Mouse (Mus musculus): Measurements from ENCODE around the gene Shisa9.

The Shisa9 gene

GRCm38 (mm10) chr16:12072573-12072972 is 88.7 kb downstream of the Shisa9 start:
- DNase-seq (ENCODE audit: low read depth, low spot score), result no peak

DNA sequence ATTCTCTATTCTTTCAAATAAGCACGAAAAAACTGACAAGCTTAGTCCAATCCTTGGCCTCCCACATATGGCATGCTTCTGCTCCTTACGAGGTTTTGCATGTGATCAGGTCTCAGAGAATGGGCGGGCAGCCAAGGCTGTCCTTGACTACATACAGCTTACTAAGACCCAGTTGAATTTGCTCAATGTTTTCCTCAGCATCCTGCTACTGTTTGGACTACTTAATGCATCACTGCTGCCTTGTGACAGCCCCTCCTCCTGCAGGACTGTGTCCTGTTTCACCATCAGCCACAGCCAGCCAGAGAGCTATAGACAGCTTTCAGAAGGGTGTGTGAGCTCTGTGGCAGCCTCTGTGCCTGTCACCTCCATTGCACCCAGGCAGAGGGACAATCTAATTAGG is 92.4 kb downstream of the Shisa9 start:
- no peak for DNase-seq (ENCODE audit: low read depth, low spot score)

GRCm38 (mm10) chr16:12076700-12077099 is 92.8 kb downstream of the Shisa9 start:
- DNase-seq (ENCODE audit: low read depth, low spot score), result no peak

DNA sequence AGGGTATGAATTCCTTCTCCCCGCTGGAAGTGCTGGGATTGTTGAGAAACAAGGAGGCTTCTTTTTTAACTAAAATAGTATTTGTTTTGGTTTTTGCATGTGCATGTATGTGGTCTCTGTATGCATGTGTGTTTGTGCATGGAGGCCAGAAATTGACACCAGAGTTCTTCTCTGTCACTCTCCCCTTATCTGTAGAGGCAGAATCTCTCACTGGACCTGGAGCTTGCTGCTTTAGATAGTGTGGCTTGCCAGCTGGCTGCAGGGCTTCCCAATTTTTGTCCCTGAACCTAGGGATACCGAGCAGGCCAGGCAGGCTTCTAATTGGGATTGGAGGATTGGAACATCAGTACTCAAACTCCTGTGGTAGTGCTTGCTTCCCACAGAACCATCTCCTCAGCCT is 99.2 kb downstream of the Shisa9 start:
- no peak for DNase-seq (ENCODE audit: low read depth, low spot score)

- no peak for DNase-seq (ENCODE audit: low read depth, low spot score)
These were observed 106.8 kb downstream of the Shisa9 start for GRCm38 (mm10) chr16:12090604-12091235.

- DNase-seq (ENCODE audit: low read depth, low spot score), result no peak
These were observed 109.3 kb downstream of the Shisa9 start for GRCm38 (mm10) chr16:12093253-12093652.

DNA sequence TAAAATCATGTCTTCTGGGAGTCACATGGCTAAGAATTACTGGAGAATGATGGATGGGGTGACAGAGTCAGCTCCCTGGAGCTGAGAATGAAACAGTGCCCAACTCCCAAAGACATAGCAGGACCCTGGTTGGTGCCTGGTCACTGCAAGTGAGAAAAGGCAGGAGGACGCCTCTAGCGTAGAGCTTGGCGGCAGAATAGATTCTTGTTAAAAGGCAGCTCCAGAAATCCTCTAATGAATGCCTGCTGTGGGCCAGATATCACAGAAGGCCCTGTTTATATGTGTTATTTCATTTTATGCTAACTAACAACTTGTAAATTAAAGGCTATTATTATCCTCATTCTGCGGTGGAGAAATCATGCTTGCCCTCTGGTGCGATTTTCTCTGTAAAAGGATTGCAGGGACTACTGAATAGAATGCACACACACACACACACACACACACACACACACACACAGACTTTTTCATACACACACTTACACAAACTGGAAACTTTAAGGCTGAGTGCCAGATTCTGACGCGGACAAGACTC is 110.9 kb downstream of the Shisa9 start:
- DNase-seq (ENCODE audit: low read depth, low spot score), result no peak

DNA sequence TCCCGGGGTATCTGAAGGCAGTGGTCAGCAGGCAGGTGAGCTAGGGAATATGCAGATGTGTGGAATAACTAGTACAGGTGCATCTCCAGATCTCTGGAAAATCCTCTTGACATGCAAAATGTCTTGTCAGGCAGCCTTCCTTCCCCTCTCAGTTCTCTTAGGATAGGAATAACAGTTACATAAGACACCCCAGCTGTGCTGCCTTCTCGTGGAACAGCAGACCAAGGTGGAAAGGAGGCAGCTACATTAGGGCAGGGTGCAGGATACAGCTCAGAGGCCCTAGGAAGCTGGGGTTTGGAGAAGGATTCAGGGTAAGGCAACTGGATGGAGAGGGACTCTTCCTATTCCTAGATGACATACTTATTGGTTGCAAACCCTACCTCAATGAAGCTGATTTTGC is 111.5 kb downstream of the Shisa9 start:
- no peak for DNase-seq (ENCODE audit: low read depth, low spot score)

DNA sequence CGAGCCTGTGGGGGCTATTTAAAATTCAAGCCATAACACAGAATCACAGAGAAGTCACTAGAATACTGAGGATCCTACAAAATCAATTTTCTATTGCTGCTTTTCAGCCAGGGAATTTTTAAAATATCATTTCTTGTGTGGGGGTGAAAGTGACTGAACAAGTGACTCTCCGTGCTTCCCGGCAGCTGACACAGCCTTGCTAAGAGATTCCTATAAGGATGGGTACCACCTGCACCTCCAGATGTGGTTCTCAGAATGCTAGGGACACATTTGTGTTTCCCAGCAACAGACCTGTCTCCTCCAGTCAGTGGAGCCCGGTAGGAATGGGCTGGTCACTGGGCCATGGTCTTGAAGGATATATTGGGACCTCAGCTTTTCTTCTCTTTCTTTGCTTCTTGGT is 124.5 kb downstream of the Shisa9 start:
- DNase-seq (ENCODE audit: low read depth, low spot score), result no peak

GRCm38 (mm10) chr16:12110851-12111437 is 127.0 kb downstream of the Shisa9 start:
- DNase-seq (ENCODE audit: low read depth, low spot score), result no peak

GRCm38 (mm10) chr16:12114396-12114795 is 130.5 kb downstream of the Shisa9 start:
- no peak for DNase-seq (ENCODE audit: low read depth, low spot score)

- DNase-seq (ENCODE audit: low read depth, low spot score), result peak; percentile 52
These were observed 131.3 kb downstream of the Shisa9 start for GRCm38 (mm10) chr16:12115040-12115856.

GRCm38 (mm10) chr16:12116926-12117325 is 133.0 kb downstream of the Shisa9 start:
- no peak for DNase-seq (ENCODE audit: low read depth, low spot score)

GRCm38 (mm10) chr16:12119463-12119862 is 135.6 kb downstream of the Shisa9 start:
- no peak for DNase-seq (ENCODE audit: low read depth, low spot score)

GRCm38 (mm10) chr16:12129782-12130181 is 145.9 kb downstream of the Shisa9 start:
- DNase-seq (ENCODE audit: low read depth, low spot score), result no peak

DNA sequence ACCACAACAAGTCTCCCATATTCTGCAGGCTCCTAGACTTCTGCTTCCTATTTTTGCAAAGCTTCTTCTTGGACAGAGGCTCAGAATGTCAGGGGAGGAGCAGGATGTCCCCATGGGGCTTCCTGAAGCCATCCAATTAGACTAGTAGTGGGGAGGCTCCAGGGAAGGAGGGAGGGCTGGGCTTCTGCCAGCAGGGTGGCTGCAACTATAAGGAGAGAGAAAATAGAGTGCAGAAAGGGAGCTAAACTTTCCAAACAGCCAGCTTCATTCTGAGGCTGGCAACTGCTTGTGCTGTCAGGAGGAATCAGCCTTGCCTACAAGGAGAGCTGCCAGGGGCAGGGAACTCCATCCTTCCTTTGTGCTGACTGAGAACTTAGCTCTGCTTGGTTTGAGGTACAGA is 162.8 kb downstream of the Shisa9 start:
- DNase-seq (ENCODE audit: low read depth, low spot score), result no peak

DNA sequence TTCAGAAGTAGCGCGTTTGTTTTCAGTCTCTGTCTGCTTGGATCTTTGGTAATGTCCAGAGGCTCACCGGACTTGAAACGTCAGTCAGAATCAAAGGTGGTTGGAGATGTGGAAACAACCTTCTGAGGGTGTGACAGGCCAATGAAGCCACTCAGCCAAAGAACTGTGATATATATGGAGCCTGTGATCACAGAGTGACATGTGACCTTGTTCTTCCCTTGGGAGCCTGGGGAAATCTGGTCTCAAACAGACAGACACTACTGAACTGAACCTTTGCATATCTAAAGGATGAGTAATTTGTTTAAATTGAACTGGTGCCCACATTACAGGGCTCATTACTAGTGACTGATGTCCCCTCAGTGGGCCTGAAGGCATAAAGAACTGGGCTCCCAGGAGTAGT is 168.1 kb downstream of the Shisa9 start:
- no peak for DNase-seq (ENCODE audit: low read depth, low spot score)

DNA sequence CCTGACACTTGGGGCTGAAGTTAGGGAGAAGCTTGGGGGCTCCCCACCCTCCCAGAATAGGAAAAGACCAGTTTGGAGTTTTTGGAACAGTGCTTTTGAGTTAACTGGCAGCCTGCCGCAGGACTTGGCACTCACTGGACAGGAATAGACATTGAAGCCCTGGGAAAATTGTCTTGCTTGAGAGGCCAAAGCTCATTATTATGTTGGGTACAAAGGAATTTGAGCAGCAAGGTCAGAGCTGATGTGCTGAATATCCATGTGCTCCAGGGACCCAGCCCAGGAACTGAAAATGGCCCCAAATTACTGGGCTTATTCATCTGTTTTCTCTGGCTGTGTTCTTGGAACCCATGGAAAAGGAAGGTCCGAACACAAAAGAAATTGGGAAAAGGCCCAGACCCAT is 170.6 kb downstream of the Shisa9 start:
- DNase-seq (ENCODE audit: low read depth, low spot score), result no peak

DNA sequence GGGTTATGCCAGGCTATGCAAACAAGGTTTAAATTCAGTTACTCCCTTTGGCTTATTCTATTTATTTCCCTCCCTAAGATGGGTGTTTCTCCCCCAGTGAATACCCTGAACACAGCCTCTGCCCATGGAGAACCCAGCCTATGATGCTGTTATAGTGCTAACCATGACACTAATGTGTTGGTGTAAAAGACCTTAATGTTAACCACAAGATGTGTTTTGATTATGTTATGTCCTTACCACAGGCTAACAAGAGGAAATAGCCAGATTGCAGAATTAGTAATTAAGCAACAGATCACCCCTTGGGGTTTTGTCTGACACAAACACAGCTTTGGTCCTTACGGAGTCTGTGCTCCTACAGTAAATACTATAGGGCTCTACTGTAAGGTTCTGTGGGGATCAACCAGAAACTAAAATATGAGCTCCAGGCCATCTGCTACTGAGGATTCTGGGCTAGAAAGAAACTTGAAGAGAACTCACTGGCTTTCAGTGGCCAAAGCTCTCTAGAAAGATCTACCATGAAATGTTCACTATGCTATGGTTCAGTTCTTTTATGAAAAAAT is 189.6 kb downstream of the Shisa9 start:
- DNase-seq (ENCODE audit: low read depth, low spot score), result no peak

DNA sequence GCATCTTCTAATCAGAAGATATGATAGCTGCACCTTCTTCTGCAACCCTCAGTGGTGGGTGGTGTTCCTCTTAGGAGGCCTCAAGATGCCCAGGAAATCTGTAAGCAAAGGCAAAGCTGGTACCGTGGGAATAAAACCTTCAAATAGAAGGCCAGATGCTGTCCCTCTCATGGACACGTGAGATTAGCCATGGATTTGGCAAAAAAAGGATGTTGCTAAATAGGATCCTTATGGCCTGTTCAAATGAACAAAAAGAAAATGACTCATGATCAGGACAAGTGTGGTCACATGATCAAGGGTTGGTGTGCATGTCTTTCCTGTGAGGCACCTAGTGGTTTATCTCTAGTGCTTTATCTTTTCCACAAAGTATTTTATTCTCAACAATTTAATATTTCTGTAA is 194.1 kb downstream of the Shisa9 start:
- DNase-seq (ENCODE audit: low read depth, low spot score), result no peak

DNA sequence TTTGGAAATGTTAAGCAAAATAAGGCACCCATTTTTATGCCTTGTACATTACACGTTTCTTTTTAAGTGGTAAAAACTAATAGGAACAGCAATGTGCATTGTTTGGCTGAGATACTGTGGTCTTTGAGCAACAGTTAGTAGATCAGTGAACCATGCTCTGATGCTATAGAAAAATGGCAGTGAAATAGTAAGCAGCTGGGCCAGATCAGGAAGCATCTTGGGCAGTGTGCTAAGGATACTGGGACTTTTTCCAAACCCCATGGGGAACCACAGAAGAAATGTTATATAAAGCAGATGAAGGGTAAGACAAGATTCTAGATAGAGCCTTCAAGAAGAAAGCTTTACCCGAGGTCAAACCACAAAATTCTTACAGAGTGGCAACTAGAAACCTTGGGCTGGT is 205.8 kb downstream of the Shisa9 start:
- no peak for DNase-seq (ENCODE audit: low read depth, low spot score)

DNA sequence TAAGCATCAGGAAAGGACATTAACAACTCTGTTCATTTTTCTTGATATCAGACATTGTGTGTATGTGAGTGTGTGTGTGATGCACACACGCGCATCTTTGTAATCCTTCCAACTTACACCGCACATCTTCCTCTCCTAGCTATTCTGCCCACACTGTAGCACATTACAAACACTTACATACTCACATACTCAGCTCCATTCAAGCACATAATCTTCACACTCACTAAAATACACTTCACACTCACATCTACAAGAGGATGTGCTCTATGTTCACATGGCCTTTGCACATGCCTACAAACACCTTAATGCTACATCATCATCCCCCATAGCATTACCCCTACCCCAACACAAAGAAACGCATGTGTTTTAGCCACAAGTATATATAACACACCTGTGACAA is 212.9 kb downstream of the Shisa9 start:
- no peak for DNase-seq (ENCODE audit: low read depth, low spot score)

All from brain, embryonic 18.5 days (tissue).